In the genomic region with DNA sequence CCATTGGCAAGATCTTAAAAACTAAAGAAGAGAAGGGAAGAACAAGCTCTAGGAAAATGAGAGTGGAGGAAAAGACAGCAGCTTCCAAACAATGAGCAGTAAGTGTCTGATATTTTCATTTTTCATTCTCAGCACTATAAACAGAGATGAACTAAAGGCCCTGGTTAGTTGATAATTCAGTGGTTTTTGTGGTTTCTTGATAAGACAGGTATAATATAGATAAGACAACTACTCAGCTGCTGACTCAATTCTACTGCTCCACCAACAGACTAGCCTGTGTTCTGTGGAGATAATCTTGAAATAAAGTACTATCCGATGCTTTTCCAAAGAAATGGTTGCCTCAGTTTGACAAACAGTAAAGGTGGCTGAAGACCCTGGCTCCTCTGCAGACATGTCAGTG, we compare ENCODE assay signal across 21 mouse cellular contexts. TPM values are rescaled to one million over a fixed set of nuclear protein-coding genes. Genes with fewer than 3 reads are reported as not detected.
"Had no signal": no experiment of that assay in that cellular context is flagged by ENCODE, and none has a peak within 500 bp of the region (broad histone marks: within the 10 kb centered on the region; RNA-seq: fewer than 3 reads in every experiment).

No protein-coding gene starts in this region.

- H3K27me3 ChIP-seq: liver, embryonic 15.5 days; lung, embryonic 15.5 days; midbrain, embryonic 12.5 days; neural tube, embryonic 13.5 days; neural tube, embryonic 15.5 days had no signal

- H3K4me1 ChIP-seq: liver, embryonic 15.5 days; lung, embryonic 15.5 days; neural tube, embryonic 15.5 days had no signal

- DNase-seq: liver, postnatal 0 days; lung, adult 2 months; lung, postnatal 14 days; lung, postnatal 4 days; midbrain, embryonic 14.5 days; right cerebral cortex, postnatal 14 days; thymus, adult 2 months; thymus, postnatal 25 days had no signal

- H3K9me3 ChIP-seq: liver, embryonic 15.5 days; lung, embryonic 15.5 days; midbrain, embryonic 10.5 days; midbrain, embryonic 12.5 days; neural tube, embryonic 13.5 days; neural tube, embryonic 15.5 days had no signal

- H3K4me3 ChIP-seq: liver, embryonic 15.5 days; lung, embryonic 15.5 days; midbrain, embryonic 10.5 days; midbrain, embryonic 12.5 days; myocyte; neural tube, embryonic 13.5 days; neural tube, embryonic 15.5 days had no signal

- H3K36me3 ChIP-seq: liver, embryonic 15.5 days; lung, embryonic 15.5 days; midbrain, embryonic 10.5 days; midbrain, embryonic 12.5 days; neural tube, embryonic 13.5 days; neural tube, embryonic 15.5 days had no signal

- ATAC-seq: liver, postnatal 0 days; lung, postnatal 0 days; midbrain, embryonic 16.5 days had no signal

RNA-seq across cellular contexts. Expression of gene Serpina3f, which starts 0.9 kb away (rescaled TPM):
- polyA plus RNA-seq: myocyte; neural tube, embryonic 11.5 days; neural tube, embryonic 13.5 days had no signal

RNA-seq across cellular contexts. Expression of gene Serpina3i, which starts 47.7 kb away (rescaled TPM):
- total RNA-seq: megakaryocyte, adult 5-6 weeks; megakaryocyte-erythroid progenitor cell, adult 5-6 weeks had no signal
- polyA plus RNA-seq: midbrain, embryonic 10.5 days; midbrain, embryonic 14.5 days; midbrain, embryonic 16.5 days; myocyte; neural tube, embryonic 13.5 days; stomach, embryonic 14.5 days had no signal
